Comparison of ENCODE assay signal across 8 mouse cellular contexts in the genomic region with DNA sequence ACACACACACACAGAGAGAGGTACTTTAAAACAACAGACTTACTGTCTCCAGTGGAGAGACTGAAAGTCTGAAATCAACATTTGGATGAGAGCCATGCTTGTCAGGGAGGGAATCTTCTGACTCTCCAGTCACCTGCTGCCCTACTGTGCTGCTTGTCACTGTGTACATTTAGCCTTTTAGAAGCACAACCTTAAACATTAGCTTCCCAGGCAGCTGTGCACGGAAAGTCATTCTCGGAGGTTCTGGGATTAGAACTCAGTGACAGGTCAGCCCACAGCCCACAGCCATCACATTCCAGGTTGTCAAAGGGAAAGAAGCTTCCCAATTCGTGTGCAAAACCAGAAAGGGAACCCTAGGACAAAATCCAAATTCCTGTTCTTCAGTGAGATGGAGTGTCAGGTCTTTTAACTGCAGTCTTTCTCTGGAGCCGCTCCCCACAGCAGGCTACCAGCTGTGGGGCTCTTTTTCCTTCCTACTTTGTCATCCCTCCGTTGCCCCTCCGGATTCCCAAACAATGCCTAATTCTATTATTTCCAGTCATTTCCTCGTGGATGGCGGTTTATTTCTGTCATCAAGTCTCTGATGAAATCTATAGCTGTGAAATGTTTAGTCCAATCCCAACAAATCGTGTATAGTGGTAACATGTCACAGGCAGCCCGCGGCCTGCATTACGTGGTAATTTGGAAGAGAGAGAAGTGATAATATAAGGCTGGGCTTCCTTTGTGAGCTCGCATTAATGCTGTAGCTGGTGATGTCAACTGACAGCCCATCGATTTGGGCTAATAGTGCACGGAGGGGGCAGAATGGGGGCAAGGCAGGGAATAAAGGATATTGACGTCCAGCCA. TPM values are rescaled to one million over a fixed set of nuclear protein-coding genes. Genes with fewer than 3 reads are reported as not detected.
DNase-seq lines count a peak whose midpoint lies in the region; ATAC-seq and TF ChIP-seq lines count a peak whose summit lies in the region.
"Had no signal": no experiment of that assay in that cellular context is flagged by ENCODE, and none has a peak within 500 bp of the region (broad histone marks: within the 10 kb centered on the region; RNA-seq: fewer than 3 reads in every experiment).

No protein-coding gene starts in this region.

- no peak overlapping the region for H3K4me2 ChIP-seq in lung, embryonic 15.5 days
- no peak overlapping the region for H3K4me2 ChIP-seq in embryonic facial prominence, embryonic 13.5 days
- no peak overlapping the region for H3K4me2 ChIP-seq in intestine, embryonic 16.5 days (ENCODE audit: low read depth, low read length)

- DNase-seq in lung, postnatal 4 days, result no peak
- peak; percentile 61 for DNase-seq in retina, postnatal 1 day
- no peak for DNase-seq in urinary bladder, adult 18-20 months (ENCODE audit: low spot score in 2 of 2)
- DNase-seq in left cerebral cortex, adult 2 months (ENCODE audit: extremely low spot score in 1 of 2, low spot score in 2 of 2), result no peak
- DNase-seq: lung, adult 2 months had no signal

- intact Hi-C loops in left cerebral cortex, adult 2 months (cut with DNase I), result no loop called here

- 0 out of 2 replicates have a peak, but pooled peaks have one; percentile 16 for ATAC-seq in lung, embryonic 15.5 days (ENCODE audit: borderline replicate concordance, extremely low read depth, low FRiP score, low TSS enrichment)
- 0 out of 2 replicates have a peak, but pooled peaks have one; percentile 3 for ATAC-seq in embryonic facial prominence, embryonic 13.5 days (ENCODE audit: insufficient number of reproducible peaks, insufficient read depth, low FRiP score, low TSS enrichment, low read depth)
- peak; percentile 13 for ATAC-seq in intestine, embryonic 16.5 days

- peaks cover 42% of the 10 kb centered on the region for H3K4me1 ChIP-seq in lung, embryonic 15.5 days
- peaks cover 51% of the 10 kb centered on the region for H3K4me1 ChIP-seq in embryonic facial prominence, embryonic 13.5 days
- H3K4me1 ChIP-seq in intestine, embryonic 16.5 days (ENCODE audit: control insufficient read depth, insufficient read depth, low read length), result peaks cover 34% of the 10 kb centered on the region

- no peaks in the 10 kb centered on the region for H3K27me3 ChIP-seq in lung, embryonic 15.5 days
- H3K27me3 ChIP-seq in embryonic facial prominence, embryonic 13.5 days, result no peaks in the 10 kb centered on the region
- no peaks in the 10 kb centered on the region for H3K27me3 ChIP-seq in intestine, embryonic 16.5 days (replicated peaks; ENCODE audit: control insufficient read depth, insufficient read depth, low read length)

- peak overlapping the region; percentile 62 for H3K27ac ChIP-seq in lung, embryonic 15.5 days
- H3K27ac ChIP-seq in embryonic facial prominence, embryonic 13.5 days, result peak overlapping the region; percentile 83
- peak overlapping the region; percentile 74; the same call in 1 of the 2 replicates for H3K27ac ChIP-seq in intestine, embryonic 16.5 days (ENCODE audit: low read length)
- no peak overlapping the region for H3K27ac ChIP-seq in left cerebral cortex, adult 2 months

- no peaks in the 10 kb centered on the region for H3K9me3 ChIP-seq in lung, embryonic 15.5 days
- no peaks in the 10 kb centered on the region for H3K9me3 ChIP-seq in embryonic facial prominence, embryonic 13.5 days
- no peaks in the 10 kb centered on the region for H3K9me3 ChIP-seq in intestine, embryonic 16.5 days (ENCODE audit: control insufficient read depth, low read length)

- H3K9ac ChIP-seq in lung, embryonic 15.5 days, result no peak overlapping the region
- no peak overlapping the region for H3K9ac ChIP-seq in embryonic facial prominence, embryonic 13.5 days
- H3K9ac ChIP-seq in intestine, embryonic 16.5 days (ENCODE audit: low read depth, low read length), result no peak overlapping the region

- WGBS in lung, embryonic 15.5 days, result 16% methylated on average over 16 of the region's 16 CpGs
- 28% methylated on average over 16 of the region's 16 CpGs for WGBS in embryonic facial prominence, embryonic 13.5 days
- WGBS in intestine, embryonic 16.5 days, result 28% methylated on average over 16 of the region's 16 CpGs

- peaks cover 38% of the 10 kb centered on the region for H3K36me3 ChIP-seq in lung, embryonic 15.5 days
- H3K36me3 ChIP-seq in embryonic facial prominence, embryonic 13.5 days, result peaks cover 35% of the 10 kb centered on the region
- H3K36me3 ChIP-seq in intestine, embryonic 16.5 days (ENCODE audit: control insufficient read depth, insufficient read depth, low read length), result peaks cover 4% of the 10 kb centered on the region; the same call in 1 of the 2 replicates

- no peak overlapping the region for H3K4me3 ChIP-seq in lung, embryonic 15.5 days
- no peak overlapping the region for H3K4me3 ChIP-seq in embryonic facial prominence, embryonic 13.5 days
- no peak overlapping the region for H3K4me3 ChIP-seq in intestine, embryonic 16.5 days (ENCODE audit: low read length)
- no peak overlapping the region for H3K4me3 ChIP-seq in left cerebral cortex, adult 2 months

- TF ChIP-seq CTCF in left cerebral cortex, adult 2 months (IDR thresholded peaks at IDR 0.05), result no peak

RNA-seq across cellular contexts. Expression of gene Hspa8, which starts 7.5 kb away (rescaled TPM):
- polyA plus RNA-seq in lung, embryonic 15.5 days (2015; fragmentation: Nextera tagmentation; extraction: Ambion mirVana), result 2,564 and 2,677 TPM in 2 replicates
- polyA plus RNA-seq in embryonic facial prominence, embryonic 13.5 days (2015; fragmentation: Nextera tagmentation; extraction: Ambion mirVana), result 2,195 and 2,229 TPM in 2 replicates
- 2,348 and 2,439 TPM in 2 replicates for polyA plus RNA-seq in intestine, embryonic 16.5 days (2015; fragmentation: Nextera tagmentation; extraction: Ambion mirVana)
- total RNA-seq in left cerebral cortex, adult 2 months (2021), result 1,000 to 10,000 TPM; 2,321 to 2,378 TPM
